Mouse (Mus musculus) skeletal muscle tissue, postnatal 0 days (tissue): Measurements from ENCODE around the gene Polq. TPM values are rescaled to one million over a fixed set of nuclear protein-coding genes. Genes with fewer than 3 reads are reported as not detected.

Experiments
- polyA plus RNA-seq: library from polyadenylated mRNA; unstranded; fragments of >200 nt; fragmentation: Nextera tagmentation; extraction: Ambion mirVana; gene quantifications from 2 replicates; pipeline ENCODE4 v1.2.1, GENCODE M21; 2015

Polq gene
- polyA plus RNA-seq = 1.1 and 1.2 TPM in 2 replicates

DNA sequence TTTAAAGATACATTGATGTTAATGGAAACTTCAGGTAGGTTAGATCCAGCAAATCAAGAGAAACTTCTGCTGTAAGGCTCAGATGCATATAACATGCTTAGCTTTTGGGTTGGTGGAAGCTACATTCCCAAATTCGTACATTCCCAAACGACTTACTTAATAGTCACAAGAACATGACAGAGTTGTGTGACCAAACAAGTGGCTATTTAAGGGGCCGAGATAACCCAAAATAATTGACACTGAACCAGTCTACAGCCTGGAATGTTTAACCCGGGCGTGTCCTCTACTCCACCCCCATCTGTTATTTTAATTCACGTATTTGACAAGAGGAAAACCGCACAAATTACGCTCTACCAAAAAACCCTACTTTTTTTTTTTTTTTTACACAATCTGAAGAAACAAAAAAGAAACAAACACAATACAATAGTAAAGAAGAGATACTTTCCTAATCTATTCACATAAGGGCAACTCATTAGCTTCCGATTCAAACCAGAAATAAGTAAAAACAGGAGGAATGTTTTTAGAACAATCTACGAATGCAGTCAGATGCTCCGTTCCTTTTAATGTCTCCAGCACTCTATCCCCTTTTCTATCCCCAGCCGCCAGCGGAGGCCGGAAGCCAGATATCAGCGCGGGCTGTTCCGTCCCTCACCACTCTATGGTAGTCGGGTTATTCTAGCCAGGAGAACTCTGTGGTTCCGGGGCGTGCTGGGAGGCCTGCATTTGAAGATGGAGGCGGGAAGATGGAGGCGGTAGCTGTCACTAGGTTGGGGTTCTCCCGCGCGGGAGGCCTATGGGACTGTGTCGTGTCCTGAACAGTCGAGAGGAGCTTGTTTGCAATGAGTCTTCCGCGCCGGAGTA, at the start of gene Polq:
Gene Polq, plus strand, starts transcription at position 726 of the 861 bp plus-strand sequence.

GRCm38 (mm10) chr16:36989999-36990625, 21.5 kb upstream of the Polq start, which contains the start of gene Fbxo40:
TSS of gene Fbxo40 (minus strand) at chr16:36990467.

Other genes with a start within 250 kb of the Polq start
- gene Slc15a2, start 226.8 kb upstream of the Polq start, polyA plus RNA-seq = 0.68 and 1.9 TPM in 2 replicates
- gene Iqcb1, start 183.4 kb upstream of the Polq start, polyA plus RNA-seq = 19.0 and 22.0 TPM in 2 replicates
- 0.62 and 1.1 TPM in 2 replicates for gene Eaf2, start 136.8 kb upstream of the Polq start, polyA plus RNA-seq
- 56.6 and 62.9 TPM in 2 replicates for gene Golgb1, start 136.6 kb upstream of the Polq start, polyA plus RNA-seq
- 4.6 and 7.2 TPM in 2 replicates for gene Hcls1, start 76.8 kb upstream of the Polq start, polyA plus RNA-seq
- gene Fbxo40, start 21.3 kb upstream of the Polq start, polyA plus RNA-seq = 4.7 and 5.1 TPM in 2 replicates